Mouse (Mus musculus) C2C12 (cell line): ENCODE results near the gene Sec24a.

Source experiments
- CTCF ChIP-seq: IDR thresholded peaks from one replicate; pipeline ENCODE4 v1.5.1; 2011; ENCODE audit not compliant: control insufficient read depth, insufficient read depth, insufficient read length
- FOSL1 ChIP-seq: IDR thresholded peaks from one replicate; pipeline ENCODE4 v1.8.0; 2011; ENCODE audit warnings: mild to moderate bottlenecking, low read length; ENCODE audit not compliant: poor library complexity, insufficient read depth, severe bottlenecking

- no peak for TF ChIP-seq CTCF
- TF ChIP-seq FOSL1: no peak
Observed at GRCm38 (mm10) chr11:51706451-51706850, 57.0 kb downstream of the Sec24a start.
